Mouse (Mus musculus) spleen, postnatal 4 days (tissue): ENCODE data around the gene Hoxb5.

Experiments
- DNase-seq, 2 experiments: peaks; one replicate each; pipeline ENCODE4 v3.0.0; 2022; ENCODE audit warnings: low spot score in 2 of 2

Hoxb5 gene

GRCm38 (mm10) chr11:96272024-96272921 lies 30.9 kb upstream of the Hoxb5 start:
- DNase-seq, result no peak

GRCm38 (mm10) chr11:96274428-96274827 lies 28.7 kb upstream of the Hoxb5 start:
- DNase-seq, result no peak

GRCm38 (mm10) chr11:96275896-96276295 lies 27.2 kb upstream of the Hoxb5 start:
- DNase-seq, result no peak

- no peak for DNase-seq
Measured at GRCm38 (mm10) chr11:96277151-96278044, 25.7 kb upstream of the Hoxb5 start.

GRCm38 (mm10) chr11:96278324-96278723 lies 24.8 kb upstream of the Hoxb5 start:
- no peak for DNase-seq

GRCm38 (mm10) chr11:96278773-96279172 lies 24.4 kb upstream of the Hoxb5 start:
- peak; percentile 61 to 86 for DNase-seq

GRCm38 (mm10) chr11:96279421-96280233 lies 23.5 kb upstream of the Hoxb5 start:
- no peak for DNase-seq

GRCm38 (mm10) chr11:96280399-96281378 lies 22.4 kb upstream of the Hoxb5 start:
- no peak for DNase-seq

GRCm38 (mm10) chr11:96281396-96281795 lies 21.7 kb upstream of the Hoxb5 start:
- no peak for DNase-seq

- DNase-seq, result no peak
Measured at GRCm38 (mm10) chr11:96281855-96282570, 21.1 kb upstream of the Hoxb5 start, which contains the start of gene Hoxb8. Gene Hoxb8, plus strand, starts transcription at chr11:96281905.

GRCm38 (mm10) chr11:96282795-96283430 lies 20.2 kb upstream of the Hoxb5 start:
- DNase-seq, result no peak

- no peak for DNase-seq
Measured at GRCm38 (mm10) chr11:96284041-96284749, 18.9 kb upstream of the Hoxb5 start.

GRCm38 (mm10) chr11:96284774-96285734 lies 18.1 kb upstream of the Hoxb5 start:
- no peak for DNase-seq

- DNase-seq, result no peak
Measured at GRCm38 (mm10) chr11:96285771-96286738, 17.1 kb upstream of the Hoxb5 start, which contains the start of gene Hoxb7. Gene Hoxb7, plus strand, starts transcription at chr11:96286623.

- DNase-seq, result no peak
Measured at GRCm38 (mm10) chr11:96286739-96287385, 16.3 kb upstream of the Hoxb5 start.

- DNase-seq, result no peak
Measured at GRCm38 (mm10) chr11:96287411-96287810, 15.7 kb upstream of the Hoxb5 start.
